Mouse (Mus musculus) liver, adult 2 months (tissue): ENCODE results near the gene Inhbb. TPM values are rescaled to one million over a fixed set of nuclear protein-coding genes. Genes with fewer than 3 reads are reported as not detected.

Experiments
- DNase-seq: peaks from one replicate; pipeline ENCODE4 v3.0.0-alpha.2; 2011; ENCODE audit warnings: low read depth, low spot score; ENCODE audit errors: extremely low read depth
- H3K27ac ChIP-seq: fragments of 200-500 bp; replicated peaks from 2 replicates; pipeline ENCODE4 v1.5.1; 2012; ENCODE audit warnings: low read depth, mild to moderate bottlenecking, control low read depth, inconsistent platforms, low read length; ENCODE audit not compliant: insufficient read depth
- H3K27me3 ChIP-seq: fragments of 200-500 bp; 2 replicates; pipeline ENCODE4 v1.6.1; 2012; ENCODE audit warnings: mild to moderate bottlenecking, moderate library complexity, low read length, inconsistent platforms; ENCODE audit not compliant: control insufficient read depth, insufficient read depth
- H3K36me3 ChIP-seq: fragments of 200-500 bp; 2 replicates; pipeline ENCODE4 v1.6.1; 2012; ENCODE audit warnings: low read length, inconsistent platforms; ENCODE audit not compliant: control insufficient read depth, insufficient read depth
- H3K4me1 ChIP-seq: fragments of 200-500 bp; 2 replicates; pipeline ENCODE4 v1.6.1; 2011; ENCODE audit warnings: low read length; ENCODE audit not compliant: control insufficient read depth, insufficient read depth
- H3K4me3 ChIP-seq: fragments of 200-500 bp; 2 replicates; pipeline ENCODE4 v1.5.1; 2011; ENCODE audit warnings: low read depth, mild to moderate bottlenecking, control low read depth, low read length, moderate library complexity; ENCODE audit not compliant: insufficient read depth
- H3K79me2 ChIP-seq: fragments of 200-500 bp; 2 replicates; pipeline ENCODE4 v1.6.1; 2012; ENCODE audit warnings: inconsistent platforms, mild to moderate bottlenecking, low read length, moderate library complexity; ENCODE audit not compliant: control insufficient read depth, insufficient read depth
- H3K9ac ChIP-seq: fragments of 200-500 bp; 2 replicates; pipeline ENCODE4 v1.6.1; 2012; ENCODE audit warnings: low read depth, mild to moderate bottlenecking, control low read depth, inconsistent platforms, low read length
- CTCF ChIP-seq: fragments of 200-500 bp; IDR thresholded peaks from 2 replicates; pipeline ENCODE4 v1.5.1; 2011; ENCODE audit warnings: low read depth, low read length, control low read depth
- POLR2A ChIP-seq: fragments of 200-500 bp; IDR thresholded peaks from 2 replicates; pipeline ENCODE4 v1.6.1; 2011; ENCODE audit warnings: low read length, control low read depth; ENCODE audit not compliant: insufficient read depth; ENCODE audit errors: extremely low read depth
- WGBS: fragments of 180-500 bp; shearing (Covaris S2); methylation state at CpG from one replicate; pipeline ENCODE4 v1.1.7; 2018; 5-methylcytosine and 5-hydroxymethylcytosine counted together
- polyA plus RNA-seq: library from polyadenylated mRNA; depleted of rRNA; stranded (reverse); fragments of >200 nt; gene quantifications from 2 replicates; pipeline ENCODE4 v1.2.3, GENCODE M21; 2012
- total RNA-seq: library from RNA; depleted of rRNA; stranded (reverse); fragments of >200 nt; gene quantifications from 2 replicates; pipeline ENCODE4 v1.2.3, GENCODE M21; 2014

The Inhbb gene
- total and polyA plus RNA-seq, 2 experiments: 0.37 to 0.42 TPM

- TF ChIP-seq CTCF: no peak
- TF ChIP-seq POLR2A: no peak
- no peaks in the 10 kb centered on the region for H3K79me2 ChIP-seq
- no peak overlapping the region for H3K27ac ChIP-seq
- 32% methylated on average over 6 of the region's 6 CpGs for WGBS
- H3K9ac ChIP-seq: no peak overlapping the region
- DNase-seq: no peak
- H3K4me1 ChIP-seq: no peaks in the 10 kb centered on the region
- H3K36me3 ChIP-seq: no peaks in the 10 kb centered on the region
- H3K4me3 ChIP-seq: no peak overlapping the region
- H3K27me3 ChIP-seq: no peaks in the 10 kb centered on the region
These were observed 14.2 kb downstream of the Inhbb start for GRCm38 (mm10) chr1:119407691-119408315.

DNA sequence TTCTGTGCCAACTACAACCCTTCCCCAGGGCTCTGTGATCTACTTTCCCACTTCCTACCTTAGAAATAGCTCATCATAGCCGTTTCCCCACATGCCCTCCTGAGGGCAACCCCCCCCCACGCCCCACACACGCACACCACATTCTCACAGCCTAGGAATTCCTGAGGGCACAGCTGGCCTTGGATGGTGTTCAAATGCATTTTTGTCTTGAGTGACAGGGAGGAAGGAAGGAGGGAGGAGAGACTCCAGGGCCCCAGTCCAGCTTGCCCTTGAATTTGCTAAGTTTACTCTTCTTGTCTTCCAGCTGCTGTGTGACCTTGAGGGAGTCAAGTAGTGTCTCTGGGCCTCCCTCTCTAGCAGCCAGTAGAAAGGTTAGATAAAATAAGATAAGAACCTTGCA is 17.2 kb downstream of the Inhbb start:
- H3K27ac ChIP-seq: no peak overlapping the region
- no peak for DNase-seq
- no peak overlapping the region for H3K9ac ChIP-seq

GRCm38 (mm10) chr1:119404341-119404740 is 17.7 kb downstream of the Inhbb start:
- Histone ChIP-seq H3K4me1 (no peaks in the 10 kb centered on the region), H3K79me2 (no peaks in the 10 kb centered on the region), H3K36me3 (no peaks in the 10 kb centered on the region), H3K27ac (no peak overlapping the region), H3K4me3 (no peak overlapping the region), H3K27me3 (no peaks in the 10 kb centered on the region), H3K9ac (no peak overlapping the region)
- TF ChIP-seq POLR2A (no peak), CTCF (no peak)
- 89% methylated on average over 4 of the region's 4 CpGs for WGBS
- no peak for DNase-seq

More for the DNA sequence above, 17.2 kb downstream of the Inhbb start:
- Histone ChIP-seq H3K79me2 (no peaks in the 10 kb centered on the region), H3K27me3 (no peaks in the 10 kb centered on the region), H3K4me3 (no peak overlapping the region), H3K4me1 (no peaks in the 10 kb centered on the region), H3K36me3 (no peaks in the 10 kb centered on the region)
- no peak for TF ChIP-seq POLR2A
- TF ChIP-seq CTCF: no peak
- 65% methylated on average over 3 of the region's 3 CpGs for WGBS

DNA sequence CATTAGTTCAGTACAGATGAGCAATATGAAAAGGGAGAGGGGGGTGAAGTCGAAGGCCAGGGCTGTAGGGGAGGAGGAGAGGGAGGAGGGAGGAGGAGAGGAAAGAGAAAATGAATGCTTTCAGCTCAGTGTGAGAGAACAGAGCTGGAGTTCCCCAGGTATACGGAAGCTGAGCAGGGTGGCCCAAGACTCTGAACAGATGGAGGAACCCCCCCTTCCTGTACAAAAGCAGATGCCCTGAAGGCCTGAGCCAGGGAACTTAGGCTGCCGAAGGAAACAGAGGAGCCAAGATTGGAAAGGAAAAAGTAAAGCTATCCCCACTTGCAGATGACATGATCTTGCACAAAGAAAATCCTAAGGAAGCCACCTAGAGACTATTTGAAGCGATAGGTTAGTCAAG is 20.8 kb downstream of the Inhbb start:
- TF ChIP-seq POLR2A (no peak), CTCF (no peak)
- H3K79me2 ChIP-seq: no peaks in the 10 kb centered on the region
- no peaks in the 10 kb centered on the region for H3K4me1 ChIP-seq
- H3K27ac ChIP-seq: no peak overlapping the region
- no peak overlapping the region for H3K9ac ChIP-seq
- WGBS: 89% methylated on average over 4 of the region's 4 CpGs
- H3K4me3 ChIP-seq: no peak overlapping the region
- H3K36me3 ChIP-seq: no peaks in the 10 kb centered on the region
- no peaks in the 10 kb centered on the region for H3K27me3 ChIP-seq
- DNase-seq: no peak

- H3K9ac ChIP-seq: no peak overlapping the region
- no peaks in the 10 kb centered on the region for H3K27me3 ChIP-seq
- H3K27ac ChIP-seq: no peak overlapping the region
- no peak for DNase-seq
- no peaks in the 10 kb centered on the region for H3K4me1 ChIP-seq
- no peaks in the 10 kb centered on the region for H3K36me3 ChIP-seq
- WGBS: 92% methylated on average over 2 of the region's 2 CpGs
- H3K4me3 ChIP-seq: no peak overlapping the region
- TF ChIP-seq POLR2A: no peak
- no peak for TF ChIP-seq CTCF
- no peaks in the 10 kb centered on the region for H3K79me2 ChIP-seq
These were observed 23.4 kb downstream of the Inhbb start for GRCm38 (mm10) chr1:119398640-119399039.

DNA sequence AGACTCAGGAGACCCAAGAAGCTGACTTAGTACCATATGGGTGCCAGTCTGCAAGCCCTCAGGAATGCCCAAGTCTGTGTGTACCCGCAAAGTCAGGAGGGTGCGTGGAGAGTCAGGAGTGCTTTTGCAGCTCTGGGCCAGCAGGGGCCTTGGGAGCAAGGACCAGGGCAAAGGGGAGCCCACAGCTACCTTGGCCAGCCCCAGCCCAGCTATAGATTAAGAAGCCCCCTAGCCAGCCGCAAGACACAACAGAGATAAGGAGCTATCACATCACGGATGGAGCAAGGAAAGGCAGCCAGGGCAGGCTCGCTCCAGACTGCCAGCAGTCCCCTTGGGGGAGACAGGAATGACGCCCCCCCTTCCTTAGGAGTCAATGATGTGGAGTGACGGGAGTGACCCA is 24.2 kb downstream of the Inhbb start:
- Histone ChIP-seq H3K79me2 (no peaks in the 10 kb centered on the region), H3K4me3 (no peak overlapping the region), H3K27me3 (no peaks in the 10 kb centered on the region), H3K9ac (no peak overlapping the region), H3K4me1 (no peaks in the 10 kb centered on the region), H3K36me3 (no peaks in the 10 kb centered on the region), H3K27ac (no peak overlapping the region)
- 92% methylated on average over 7 of the region's 7 CpGs for WGBS
- TF ChIP-seq POLR2A (no peak), CTCF (no peak)
- no peak for DNase-seq
